Comparison of ENCODE assay signal across 12 mouse cellular contexts in genomic region chr19:55791886-55792285, GRCm38 (mm10). TPM values are rescaled to one million over a fixed set of nuclear protein-coding genes. Genes with fewer than 3 reads are reported as not detected.
DNase-seq lines count a peak whose midpoint lies in the region; ATAC-seq and TF ChIP-seq lines count a peak whose summit lies in the region.
"Had no signal": no experiment of that assay in that cellular context is flagged by ENCODE, and none has a peak within 500 bp of the region (broad histone marks: within the 10 kb centered on the region; RNA-seq: fewer than 3 reads in every experiment).

No protein-coding gene starts in this region.

- H3K4me1 ChIP-seq in heart, embryonic 15.5 days (replicated peaks) = peaks cover 54% of the 10 kb centered on the region
- H3K4me1 ChIP-seq in intestine, postnatal 0 days (replicated peaks; ENCODE audit: control insufficient read depth, insufficient read depth, low read length) = peaks cover 20% of the 10 kb centered on the region; the same call in 1 of the 2 replicates
- peaks cover 38% of the 10 kb centered on the region for H3K4me1 ChIP-seq in stomach, embryonic 16.5 days (ENCODE audit: control insufficient read depth, insufficient read depth, low read length)

- H3K27me3 ChIP-seq in heart, embryonic 15.5 days = no peaks in the 10 kb centered on the region
- H3K27me3 ChIP-seq in intestine, postnatal 0 days (replicated peaks; ENCODE audit: control insufficient read depth, insufficient read depth, low read length) = no peaks in the 10 kb centered on the region
- no peaks in the 10 kb centered on the region for H3K27me3 ChIP-seq in stomach, embryonic 16.5 days (ENCODE audit: control insufficient read depth, insufficient read depth, low read length)
- H3K27me3 ChIP-seq: liver, embryonic 15.5 days; midbrain, embryonic 12.5 days had no signal

- H3K9ac ChIP-seq in heart, embryonic 15.5 days = no peak overlapping the region
- no peak overlapping the region for H3K9ac ChIP-seq in intestine, postnatal 0 days (ENCODE audit: low read depth, low read length)
- H3K9ac ChIP-seq in stomach, embryonic 16.5 days (ENCODE audit: low read length) = no peak overlapping the region
- H3K9ac ChIP-seq: liver, embryonic 15.5 days; midbrain, embryonic 12.5 days had no signal

- no peak for ATAC-seq in heart, embryonic 15.5 days (replicated peaks; ENCODE audit: insufficient number of reproducible peaks, insufficient read depth, low FRiP score, low read depth)
- peak; percentile 29; the same call in 1 of the 2 replicates for ATAC-seq in intestine, postnatal 0 days
- ATAC-seq in stomach, embryonic 16.5 days (ENCODE audit: insufficient read depth, low FRiP score) = no peak

- intact Hi-C loops in heart, postnatal 36 days (cut with DNase I) = loop anchor here (5.0 kb wide), 2 partner anchors 45 to 50 kb away; partner anchors contain the start of gene Tcf7l2

- H3K36me3 ChIP-seq in heart, embryonic 15.5 days = no peaks in the 10 kb centered on the region
- H3K36me3 ChIP-seq in intestine, postnatal 0 days (ENCODE audit: control insufficient read depth, insufficient read depth) = no peaks in the 10 kb centered on the region; the same call in 1 of the 2 replicates
- no peaks in the 10 kb centered on the region for H3K36me3 ChIP-seq in stomach, embryonic 16.5 days (ENCODE audit: control insufficient read depth, insufficient read depth, low read length)
- H3K36me3 ChIP-seq: liver, embryonic 15.5 days had no signal

- 84% methylated on average over 6 of the region's 6 CpGs for WGBS in heart, embryonic 15.5 days
- WGBS in intestine, postnatal 0 days = 66% methylated on average over 6 of the region's 6 CpGs
- WGBS in stomach, embryonic 16.5 days = 82% methylated on average over 6 of the region's 6 CpGs

- no peak for TF ChIP-seq CTCF in intestine, postnatal 0 days (IDR thresholded peaks at IDR 0.05; ENCODE audit: low read depth)

- H3K4me3 ChIP-seq in heart, embryonic 15.5 days = no peak overlapping the region
- no peak overlapping the region for H3K4me3 ChIP-seq in intestine, postnatal 0 days (ENCODE audit: low read depth, low read length)
- no peak overlapping the region for H3K4me3 ChIP-seq in stomach, embryonic 16.5 days (replicated peaks; ENCODE audit: low read length)
- H3K4me3 ChIP-seq: liver, embryonic 15.5 days; midbrain, embryonic 12.5 days had no signal

- H3K9me3 ChIP-seq in heart, embryonic 15.5 days (replicated peaks) = no peaks in the 10 kb centered on the region
- H3K9me3 ChIP-seq in intestine, postnatal 0 days (ENCODE audit: control insufficient read depth) = no peaks in the 10 kb centered on the region
- no peaks in the 10 kb centered on the region for H3K9me3 ChIP-seq in stomach, embryonic 16.5 days (replicated peaks; ENCODE audit: control insufficient read depth, low read length)
- H3K9me3 ChIP-seq: liver, embryonic 15.5 days; midbrain, embryonic 12.5 days had no signal

- peak overlapping the region; percentile 64 for H3K27ac ChIP-seq in heart, embryonic 15.5 days
- no peak overlapping the region for H3K27ac ChIP-seq in intestine, postnatal 0 days (ENCODE audit: low read depth, low read length)
- H3K27ac ChIP-seq in stomach, embryonic 16.5 days (ENCODE audit: low read length) = peak overlapping the region; percentile 28; the same call in 1 of the 2 replicates
- H3K27ac ChIP-seq: kidney, postnatal 0 days; liver, embryonic 15.5 days; midbrain, embryonic 12.5 days had no signal

- DNase-seq in heart, postnatal 36 days = no peak
- DNase-seq in testis, postnatal 14 days (ENCODE audit: low spot score) = peak; percentile 39
- no peak for DNase-seq in testis, postnatal 10 days (ENCODE audit: low spot score)
- DNase-seq in layer of hippocampus, postnatal 14 days (ENCODE audit: low spot score in 2 of 2) = no peak
- DNase-seq: cerebellum, adult 9-11 months; lung, postnatal 14 days had no signal

- H3K4me2 ChIP-seq in heart, embryonic 15.5 days = no peak overlapping the region
- no peak overlapping the region for H3K4me2 ChIP-seq in intestine, postnatal 0 days (replicated peaks; ENCODE audit: low read depth)
- H3K4me2 ChIP-seq in stomach, embryonic 16.5 days (ENCODE audit: low read depth, low read length) = no peak overlapping the region
- H3K4me2 ChIP-seq: liver, embryonic 15.5 days; midbrain, embryonic 12.5 days had no signal

RNA-seq across cellular contexts. Expression of gene Tcf7l2, which starts 50.3 kb away (rescaled TPM):
- 43.2 and 48.2 TPM in 2 replicates for polyA plus RNA-seq in heart, embryonic 15.5 days (2015; fragmentation: Nextera tagmentation; extraction: Ambion mirVana)
- 10 to 100 TPM; 11.9 to 17.9 TPM for total RNA-seq in heart, postnatal 36 days (2021)
- polyA plus RNA-seq in intestine, postnatal 0 days (2015; fragmentation: Nextera tagmentation; extraction: Ambion mirVana) = 32.4 and 37.4 TPM in 2 replicates
- polyA plus RNA-seq in stomach, embryonic 16.5 days (2015; fragmentation: Nextera tagmentation; extraction: Ambion mirVana) = 76.8 and 81.3 TPM in 2 replicates
- total RNA-seq in layer of hippocampus, postnatal 14 days (2021) = 10 to 100 TPM; 21.5 to 43.3 TPM
